ENCODE assay signal across 10 mouse cellular contexts in genomic region chr2:27847001-27847400, GRCm38 (mm10). TPM values are rescaled to one million over a fixed set of nuclear protein-coding genes. Genes with fewer than 3 reads are reported as not detected.
A peak's percentile ranks its signal among the peaks of the same experiment; 100 is the strongest.
DNase-seq lines count a peak whose midpoint lies in the region; TF ChIP-seq lines count a peak whose summit lies in the region.
"Had no signal": no experiment of that assay in that cellular context is flagged by ENCODE, and none has a peak within 500 bp of the region (broad histone marks: within the 10 kb centered on the region; RNA-seq: fewer than 3 reads in every experiment).

No protein-coding gene starts in this region.

- peak overlapping the region; percentile 20 for H3K27ac ChIP-seq in brown adipose tissue, adult 24 weeks (replicated peaks; ENCODE audit: low read depth, low read length)
- H3K27ac ChIP-seq in gastrocnemius, adult 2 months, result peak overlapping the region; percentile 56
- H3K27ac ChIP-seq: hindbrain, postnatal 0 days; liver, embryonic 15.5 days; neural tube, embryonic 12.5 days had no signal

- intact Hi-C loops in gastrocnemius, adult 2 months (cut with DNase I), result loop anchor here (5.0 kb wide), 1 partner anchor 65 kb away; no protein-coding TSS in a partner anchor
- intact Hi-C loops in heart, postnatal 36 days (cut with DNase I), result no loop called here

- H3K4me3 ChIP-seq in brown adipose tissue, adult 24 weeks (ENCODE audit: insufficient read depth, low read depth, low read length), result no peak overlapping the region
- no peak overlapping the region for H3K4me3 ChIP-seq in gastrocnemius, adult 2 months
- H3K4me3 ChIP-seq: liver, embryonic 15.5 days; neural tube, embryonic 12.5 days had no signal

- H3K4me1 ChIP-seq in brown adipose tissue, adult 24 weeks (ENCODE audit: control insufficient read depth, insufficient read depth, insufficient read length, low read length), result peaks cover 12% of the 10 kb centered on the region
- H3K4me1 ChIP-seq: liver, embryonic 15.5 days; neural tube, embryonic 12.5 days had no signal

- DNase-seq in gastrocnemius, adult 2 months, result peak; percentile 83
- DNase-seq in heart, postnatal 36 days, result peak; percentile 53 to 57
- peak; percentile 38 for DNase-seq in lung, postnatal 14 days
- DNase-seq in right cerebral cortex, adult 18-20 months, result no peak
- no peak for DNase-seq in urinary bladder, postnatal 14 days (ENCODE audit: low spot score)
- no peak for DNase-seq in left cerebral cortex, adult 8-10 months (ENCODE audit: low spot score in 2 of 2)

- no peak for TF ChIP-seq CTCF in gastrocnemius, adult 2 months (IDR thresholded peaks at IDR 0.05)

RNA-seq across cellular contexts. Expression of gene Col5a1, which starts 39.2 kb away (rescaled TPM):
- 10.2 and 12.4 TPM in 2 replicates for polyA plus RNA-seq in brown adipose tissue, adult 24 weeks (2012; ENCODE audit: insufficient read depth, insufficient read length, missing spikeins)
- total RNA-seq in gastrocnemius, adult 2 months (2021), result 10 to 100 TPM; 15.9 to 20.9 TPM
- total RNA-seq in heart, postnatal 36 days (2021), result 10 to 100 TPM; 35.8 to 42.4 TPM
- total RNA-seq in left cerebral cortex, adult 8-10 months (2022), result 1 to 10 TPM; 5.9 to 8.1 (median 7.3) TPM

Comparison
In these comparisons a context has a peak if more than half of its experiments do, and no peak if none do; other contexts are left out.
1. DNase-seq: peak in gastrocnemius, adult 2 months (single experiment), heart, postnatal 36 days (2 of 2) and lung, postnatal 14 days (single experiment); none in right cerebral cortex, adult 18-20 months (single experiment), urinary bladder, postnatal 14 days (single experiment) and left cerebral cortex, adult 8-10 months (0 of 2).